Mouse (Mus musculus) MEL (cell line): Measurements from ENCODE around the gene Fhit. TPM values are rescaled to one million over a fixed set of nuclear protein-coding genes. Genes with fewer than 3 reads are reported as not detected.
"Not testable (repeated sequence)": the region's sequence is repeated elsewhere in the genome, so short reads cannot be mapped to it uniquely, and the experiment has no call there.

Experiments used
- DNase-seq: peaks from one replicate; pipeline ENCODE4 v3.0.0; 2011; ENCODE audit warnings: low read depth, low spot score
- H3K27ac ChIP-seq: 2 replicates; pipeline ENCODE4 v1.5.1; 2012; ENCODE audit warnings: low read depth, mild to moderate bottlenecking, control low read depth, low read length, moderate library complexity; ENCODE audit not compliant: control insufficient read depth
- H3K27me3 ChIP-seq, 2 experiments: fragments of 150-350 bp in 1 of 2; sonication (generic) in 1 of 2; 2 replicates each; pipeline ENCODE4 v1.6.1; 2012; ENCODE audit warnings: low read length in 2 of 2, mild to moderate bottlenecking in 2 of 2, improper control_type of control experiment in 1 of 2, moderate library complexity in 1 of 2; ENCODE audit not compliant: insufficient read depth in 2 of 2, control insufficient read depth in 1 of 2
- H3K36me3 ChIP-seq, 2 experiments: 2 replicates each; pipeline ENCODE4 v1.6.1; 2012 to 2014; ENCODE audit warnings: low read length in 2 of 2, improper control_type of control experiment in 1 of 2, inconsistent platforms in 1 of 2, mild to moderate bottlenecking in 1 of 2; ENCODE audit not compliant: insufficient read depth in 2 of 2, control insufficient read depth in 1 of 2
- H3K4me1 ChIP-seq, 2 experiments: fragments of 150-350 bp in 1 of 2; sonication (generic) in 1 of 2; 2 replicates each; pipeline ENCODE4 v1.6.1; 2012; ENCODE audit warnings: low read length in 2 of 2, improper control_type of control experiment in 1 of 2, mild to moderate bottlenecking in 1 of 2; ENCODE audit not compliant: insufficient read depth in 2 of 2, control insufficient read depth in 1 of 2
- H3K4me3 ChIP-seq, 2 experiments: fragments of 150-350 bp in 1 of 2; sonication (generic) in 1 of 2; 2 replicates each; pipeline ENCODE4 v1.5.1; 2012; ENCODE audit warnings: low read depth in 2 of 2, low read length in 2 of 2, mild to moderate bottlenecking in 2 of 2, moderate library complexity in 2 of 2, control low read depth in 1 of 2, improper control_type of control experiment in 1 of 2; ENCODE audit not compliant: control insufficient read depth in 1 of 2, insufficient read depth in 1 of 2
- H3K79me2 ChIP-seq: 2 replicates; pipeline ENCODE4 v1.6.1; 2012; ENCODE audit warnings: mild to moderate bottlenecking, low read length, moderate library complexity; ENCODE audit not compliant: control insufficient read depth, poor library complexity, insufficient read depth
- H3K9ac ChIP-seq: 2 replicates; pipeline ENCODE4 v1.6.1; 2012; ENCODE audit warnings: low read depth, mild to moderate bottlenecking, control low read depth, low read length, moderate library complexity; ENCODE audit not compliant: control insufficient read depth, poor library complexity, severe bottlenecking
- H3K9me3 ChIP-seq: fragments of 150-350 bp; sonication (generic); replicated peaks from 2 replicates; pipeline ENCODE4 v1.6.1; 2012; ENCODE audit warnings: mild to moderate bottlenecking, low read length, improper control_type of control experiment, moderate library complexity; ENCODE audit not compliant: insufficient read depth
- BHLHE40 ChIP-seq: IDR thresholded peaks from 2 replicates; pipeline ENCODE4 v1.6.1; 2012; ENCODE audit warnings: low read depth, mild to moderate bottlenecking, inconsistent platforms, low read length, improper control_type of control experiment, borderline replicate concordance
- CHD2 ChIP-seq: IDR thresholded peaks from 2 replicates; pipeline ENCODE4 v1.6.1; 2011; ENCODE audit warnings: low read length, improper control_type of control experiment
- CTCF ChIP-seq, 3 experiments: IDR thresholded peaks in 2 of 3; conservative IDR thresholded peaks in 1 of 3; 2 replicates each; pipeline ENCODE4 v1.5.1; 2011 to 2012; ENCODE audit warnings: low read length in 3 of 3, low read depth in 2 of 3, mild to moderate bottlenecking in 2 of 3, improper control_type of control experiment in 1 of 3, inconsistent platforms in 1 of 3, mixed read lengths in 1 of 3, moderate library complexity in 1 of 3; ENCODE audit not compliant: control insufficient read depth in 1 of 3, insufficient read depth in 1 of 3, poor library complexity in 1 of 3, severe bottlenecking in 1 of 3
- EP300 ChIP-seq, 2 experiments: IDR thresholded peaks; 2 replicates each; pipeline ENCODE4 v1.6.1; 2011; ENCODE audit warnings: improper control_type of control experiment in 2 of 2, low read length in 2 of 2, low read depth in 1 of 2, mild to moderate bottlenecking in 1 of 2
- ETS1 ChIP-seq: IDR thresholded peaks from 2 replicates; pipeline ENCODE4 v1.6.1; 2012; ENCODE audit warnings: low read depth, mild to moderate bottlenecking, inconsistent platforms, low read length, improper control_type of control experiment, moderate library complexity
- HCFC1 ChIP-seq: IDR thresholded peaks from 2 replicates; pipeline ENCODE4 v1.6.1; 2012; ENCODE audit warnings: low read depth, mild to moderate bottlenecking, inconsistent platforms, low read length, improper control_type of control experiment, moderate library complexity
- KAT2A ChIP-seq: conservative IDR thresholded peaks from 2 replicates; pipeline ENCODE4 v1.6.1; 2012; ENCODE audit warnings: low read depth, low read length, improper control_type of control experiment, inconsistent platforms
- MAFK ChIP-seq: IDR thresholded peaks from 2 replicates; pipeline ENCODE4 v1.6.1; 2011; ENCODE audit warnings: low read depth, mild to moderate bottlenecking, low read length, improper control_type of control experiment, borderline replicate concordance
- MAX ChIP-seq: IDR thresholded peaks from 2 replicates; pipeline ENCODE4 v1.6.1; 2011; ENCODE audit warnings: low read length, improper control_type of control experiment
- MAZ ChIP-seq: IDR thresholded peaks from 2 replicates; pipeline ENCODE4 v1.6.1; 2012; ENCODE audit warnings: low read depth, mild to moderate bottlenecking, inconsistent platforms, low read length, improper control_type of control experiment
- MYB ChIP-seq: IDR thresholded peaks from 2 replicates; pipeline ENCODE4 v1.6.1; 2011; ENCODE audit warnings: mild to moderate bottlenecking, low read depth, low read length, improper control_type of control experiment
- NELFE ChIP-seq: IDR thresholded peaks from 2 replicates; pipeline ENCODE4 v1.6.1; 2011; ENCODE audit warnings: low read depth, low read length, improper control_type of control experiment
- POLR2AphosphoS2 ChIP-seq: IDR thresholded peaks from 2 replicates; pipeline ENCODE4 v1.6.1; 2011; ENCODE audit warnings: low read length, improper control_type of control experiment
- POLR2AphosphoS5 ChIP-seq: IDR thresholded peaks from 2 replicates; pipeline ENCODE4 v1.6.1; 2012; ENCODE audit warnings: low read depth, borderline replicate concordance, mild to moderate bottlenecking, inconsistent platforms, low read length, moderate library complexity, mixed read lengths
- RAD21 ChIP-seq: IDR thresholded peaks from 2 replicates; pipeline ENCODE4 v1.6.1; 2011; ENCODE audit warnings: mild to moderate bottlenecking, low read depth, low read length, improper control_type of control experiment
- SIN3A ChIP-seq: IDR thresholded peaks from 2 replicates; pipeline ENCODE4 v1.6.1; 2012; ENCODE audit warnings: low read length, improper control_type of control experiment, inconsistent platforms
- SMC3 ChIP-seq: IDR thresholded peaks from 2 replicates; pipeline ENCODE4 v1.6.1; 2011; ENCODE audit warnings: low read depth, low read length, improper control_type of control experiment
- TAL1 ChIP-seq: IDR thresholded peaks from 2 replicates; pipeline ENCODE4 v1.6.1; 2012; ENCODE audit warnings: mild to moderate bottlenecking, inconsistent platforms, low read length, moderate library complexity, mixed read lengths
- TCF12 ChIP-seq: IDR thresholded peaks from 2 replicates; pipeline ENCODE4 v1.6.1; 2014; ENCODE audit warnings: low read depth, mild to moderate bottlenecking, inconsistent platforms, low read length, improper control_type of control experiment, moderate library complexity
- USF1 ChIP-seq: IDR thresholded peaks from 2 replicates; pipeline ENCODE4 v1.6.1; 2014; ENCODE audit warnings: low read depth, mild to moderate bottlenecking, inconsistent platforms, low read length, improper control_type of control experiment, moderate library complexity
- USF2 ChIP-seq, 2 experiments: IDR thresholded peaks; 2 replicates each; pipeline ENCODE4 v1.6.1; 2011 to 2012; ENCODE audit warnings: improper control_type of control experiment in 2 of 2, low read length in 2 of 2, borderline replicate concordance in 1 of 2, inconsistent platforms in 1 of 2, low read depth in 1 of 2, mild to moderate bottlenecking in 1 of 2; ENCODE audit not compliant: insufficient read depth in 1 of 2
- ZC3H11A ChIP-seq: IDR thresholded peaks from 2 replicates; pipeline ENCODE4 v1.6.1; 2012; ENCODE audit warnings: low read depth, mild to moderate bottlenecking, inconsistent platforms, low read length, improper control_type of control experiment
- ZMIZ1 ChIP-seq: IDR thresholded peaks from 2 replicates; pipeline ENCODE4 v1.6.1; 2012; ENCODE audit warnings: low read depth, mild to moderate bottlenecking, inconsistent platforms, low read length, improper control_type of control experiment, moderate library complexity
- polyA plus RNA-seq, 2 experiments: library from polyadenylated mRNA; stranded (reverse) in 1 of 2; unstranded in 1 of 2; fragments of >175 nt in 1 of 2; fragments of >200 nt in 1 of 2; gene quantifications; 2 replicates each; pipeline versions ENCODE4 v1.2.1 to v1.2.4; 2012; ENCODE audit warnings: low replicate concordance in 2 of 2, low read depth in 1 of 2; ENCODE audit not compliant: insufficient read length in 2 of 2, insufficient read depth in 1 of 2, missing spikeins in 1 of 2
- total RNA-seq: library from RNA; depleted of rRNA; stranded (reverse); fragments of 300-350 nt; gene quantifications from 2 replicates; pipeline ENCODE4 v1.2.3, GENCODE M21; 2012

The Fhit gene
- total and polyA plus RNA-seq, 3 experiments: 0.77 to 1.3 TPM; not detected in 1

- H3K27ac ChIP-seq, H3K4me1 ChIP-seq, H3K36me3 ChIP-seq, H3K79me2 ChIP-seq, DNase-seq, H3K9me3 ChIP-seq, H3K27me3 ChIP-seq, H3K4me3 ChIP-seq, H3K9ac ChIP-seq: not testable (repeated sequence)
These were observed 1333.1 kb downstream of the Fhit start for GRCm38 (mm10) chr14:9828699-9829240.

GRCm38 (mm10) chr14:9815963-9816362 is 1345.9 kb downstream of the Fhit start:
- Histone ChIP-seq H3K79me2 (no peaks in the 10 kb centered on the region), H3K9ac (no peak overlapping the region)
- TF ChIP-seq USF2 (IDR thresholded peaks at IDR 0.05; ENCODE audit: borderline replicate concordance in 1 of 2, insufficient read depth in 1 of 2, low read depth in 1 of 2, low read length in 2 of 2): no peak
- TF ChIP-seq ZMIZ1: no peak
- TF ChIP-seq BHLHE40: no peak
- no peak for TF ChIP-seq MAX
- TF ChIP-seq CTCF (IDR thresholded peaks at IDR 0.05 in 2 of 3, conservative IDR thresholded peaks at IDR 0.05 in 1 of 3; ENCODE audit: control insufficient read depth in 1 of 3, insufficient read depth in 1 of 3, low read depth in 2 of 3, low read length in 3 of 3, poor library complexity in 1 of 3, severe bottlenecking in 1 of 3): no peak

GRCm38 (mm10) chr14:9811847-9812321 is 1350.0 kb downstream of the Fhit start:
- no peaks in the 10 kb centered on the region for H3K9me3 ChIP-seq
- no peaks in the 10 kb centered on the region for H3K79me2 ChIP-seq
- H3K36me3 ChIP-seq: no peaks in the 10 kb centered on the region
- no peaks in the 10 kb centered on the region for H3K27me3 ChIP-seq
- TF ChIP-seq MAFK: no peak
- no peak for TF ChIP-seq KAT2A
- TF ChIP-seq USF2 (IDR thresholded peaks at IDR 0.05; ENCODE audit: borderline replicate concordance in 1 of 2, insufficient read depth in 1 of 2, low read depth in 1 of 2, low read length in 2 of 2): no peak
- TF ChIP-seq NELFE: no peak
- no peak for TF ChIP-seq MYB
- TF ChIP-seq RAD21: no peak
- no peak for TF ChIP-seq USF1
- no peak for TF ChIP-seq SIN3A
- no peak for TF ChIP-seq ZC3H11A
- no peak for TF ChIP-seq TAL1
- no peak for TF ChIP-seq POLR2AphosphoS5
- TF ChIP-seq CTCF (IDR thresholded peaks at IDR 0.05 in 2 of 3, conservative IDR thresholded peaks at IDR 0.05 in 1 of 3; ENCODE audit: control insufficient read depth in 1 of 3, insufficient read depth in 1 of 3, low read depth in 2 of 3, low read length in 3 of 3, poor library complexity in 1 of 3, severe bottlenecking in 1 of 3): no peak
- TF ChIP-seq EP300 (IDR thresholded peaks at IDR 0.05; ENCODE audit: low read depth in 1 of 2, low read length in 2 of 2): no peak
- TF ChIP-seq MAZ: no peak
- TF ChIP-seq TCF12: no peak
- no peak for TF ChIP-seq ETS1
- no peak for TF ChIP-seq CHD2
- no peak for TF ChIP-seq SMC3
- TF ChIP-seq HCFC1: no peak
- no peak for TF ChIP-seq POLR2AphosphoS2
- H3K4me1 ChIP-seq: no peaks in the 10 kb centered on the region
- no peak for DNase-seq
- H3K9ac ChIP-seq: no peak overlapping the region
- H3K4me3 ChIP-seq: no peak overlapping the region
- H3K27ac ChIP-seq: no peak overlapping the region

More at GRCm38 (mm10) chr14:9815963-9816362, 1345.9 kb downstream of the Fhit start:
- no peak overlapping the region for H3K4me3 ChIP-seq
- no peak overlapping the region for H3K27ac ChIP-seq
- H3K4me1 ChIP-seq: no peaks in the 10 kb centered on the region
- H3K36me3 ChIP-seq: no peaks in the 10 kb centered on the region
- no peaks in the 10 kb centered on the region for H3K27me3 ChIP-seq
- H3K9me3 ChIP-seq: no peaks in the 10 kb centered on the region
- DNase-seq: no peak
